Mouse (Mus musculus): ENCODE data around the gene Rin2. TPM values are rescaled to one million over a fixed set of nuclear protein-coding genes. Genes with fewer than 3 reads are reported as not detected.
"Not testable (repeated sequence)": the region's sequence is repeated elsewhere in the genome, so short reads cannot be mapped to it uniquely, and the experiment has no call there.

Gene Rin2
- total RNA-seq, 2 experiments from 2014 or later = 18.4 to 23.2 TPM

DNA sequence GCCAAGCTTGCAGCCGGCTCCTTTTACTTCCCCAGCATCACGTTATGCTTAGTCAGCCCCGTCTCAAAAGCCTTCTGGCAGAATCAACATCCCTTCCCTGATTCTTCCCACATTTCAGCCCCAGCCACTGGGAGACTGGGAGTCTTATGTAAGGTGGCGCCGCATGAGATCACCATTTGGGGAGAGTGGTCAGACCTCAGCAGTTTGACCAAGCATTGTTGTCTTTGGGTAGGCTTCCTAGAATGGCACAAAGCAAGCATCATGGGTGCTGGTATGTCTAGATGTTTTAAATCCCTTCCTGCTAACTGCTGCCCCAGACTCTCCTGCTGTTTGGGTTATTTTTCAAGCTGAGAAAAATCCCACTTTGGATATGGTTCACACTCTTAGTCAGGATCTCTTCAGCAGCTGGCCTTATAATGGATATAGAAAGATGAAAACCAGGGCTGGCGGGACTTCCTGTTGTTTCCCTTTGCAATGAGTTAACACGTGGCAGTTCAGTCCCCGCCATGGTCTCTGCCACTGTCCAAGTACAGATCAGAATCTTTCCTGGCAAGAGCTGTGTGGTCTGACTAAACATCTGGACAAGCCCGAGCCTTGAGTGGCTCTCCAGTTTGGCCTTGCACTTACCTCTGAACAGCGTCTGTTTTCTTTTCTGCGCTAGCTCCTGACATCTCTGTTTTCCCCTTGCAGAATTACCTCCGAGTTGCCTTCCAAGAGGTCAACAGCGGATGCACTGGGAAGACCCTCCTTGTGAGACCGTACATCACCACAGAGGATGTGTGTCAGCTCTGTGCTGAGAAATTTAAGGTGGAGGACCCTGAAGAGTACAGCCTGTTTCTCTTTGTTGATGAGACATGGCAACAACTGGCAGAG, 210.1 kb downstream of the Rin2 start:
- DNase-seq (ENCODE audit: low spot score in 2 of 2) = no peak

- peak in 1 of 2 experiments; percentile 25 for DNase-seq (ENCODE audit: low spot score in 2 of 2)
Measured at GRCm38 (mm10) chr2:145887937-145888765, 213.1 kb downstream of the Rin2 start.

- no peak for DNase-seq (ENCODE audit: low spot score in 2 of 2)
Measured at GRCm38 (mm10) chr2:145888766-145889480, 213.9 kb downstream of the Rin2 start.

- DNase-seq (ENCODE audit: low spot score in 2 of 2) = no peak
Measured at GRCm38 (mm10) chr2:145890571-145890970, 215.6 kb downstream of the Rin2 start.

DNA sequence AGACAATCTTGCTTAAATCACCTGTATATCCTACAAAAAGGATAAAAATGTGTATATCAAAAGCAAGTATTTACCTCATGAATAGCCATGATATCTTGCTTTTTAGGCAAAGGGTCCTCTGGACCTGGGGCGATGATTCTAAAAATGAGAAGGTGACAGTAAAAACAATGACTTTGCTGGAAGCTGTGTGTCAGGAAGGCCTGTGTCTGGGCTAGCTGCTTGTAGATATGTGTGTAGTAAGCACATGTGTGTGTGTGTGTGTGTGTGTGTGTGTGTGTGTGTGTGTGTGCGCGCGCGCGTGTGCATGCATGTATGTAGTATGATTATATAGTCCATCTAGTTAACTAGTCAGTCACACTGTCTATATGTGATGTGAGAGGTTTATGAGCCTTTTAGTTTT, 218.7 kb downstream of the Rin2 start:
- no peak for DNase-seq (ENCODE audit: low spot score in 2 of 2)

- no peak for DNase-seq (ENCODE audit: low spot score in 2 of 2)
Measured at GRCm38 (mm10) chr2:145898106-145898505, 223.1 kb downstream of the Rin2 start.

GRCm38 (mm10) chr2:145900318-145900717, 225.3 kb downstream of the Rin2 start:
- DNase-seq (ENCODE audit: low spot score in 2 of 2) = not testable (repeated sequence)

GRCm38 (mm10) chr2:145901861-145902260, 226.8 kb downstream of the Rin2 start, which contains the start of gene Naa20:
Naa20 (plus strand) TSS chr2:145902099.
- DNase-seq (ENCODE audit: low spot score in 2 of 2) = no peak

GRCm38 (mm10) chr2:145903061-145903901, 228.3 kb downstream of the Rin2 start:
- DNase-seq (ENCODE audit: low spot score in 2 of 2) = peak; percentile 90 to 94

DNA sequence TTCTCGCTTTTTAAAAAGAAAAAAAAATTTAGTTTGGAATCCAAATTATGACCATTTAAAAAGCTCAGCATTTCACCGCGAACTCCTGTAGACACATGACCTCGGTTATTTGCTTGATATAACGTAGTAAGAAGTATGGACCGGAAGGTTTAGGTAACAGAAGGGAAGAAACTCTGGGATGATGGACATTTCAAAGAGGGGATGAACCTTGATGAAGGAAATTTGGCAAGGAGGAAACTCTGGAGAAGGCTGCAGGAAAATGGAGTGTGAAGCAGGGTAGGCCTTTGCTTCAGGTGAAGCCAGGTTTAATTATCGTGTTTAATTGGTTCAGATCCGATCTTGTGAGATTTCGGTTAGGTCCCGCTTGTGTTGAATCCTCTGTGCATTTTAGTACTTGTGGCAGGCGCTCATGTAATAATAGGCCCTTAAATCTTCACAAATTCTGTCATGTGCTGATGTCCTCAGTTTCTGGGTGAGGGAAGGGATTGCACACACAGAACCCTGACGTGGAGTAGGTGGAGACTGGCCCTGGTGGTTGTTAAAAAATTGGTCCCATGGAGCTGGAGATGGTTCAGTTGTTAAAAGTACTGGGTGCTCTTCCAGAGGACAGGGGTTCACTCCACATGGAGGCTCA, 229.1 kb downstream of the Rin2 start:
- DNase-seq (ENCODE audit: low spot score in 2 of 2) = no peak

GRCm38 (mm10) chr2:145905156-145905555, 230.1 kb downstream of the Rin2 start:
- no peak for DNase-seq (ENCODE audit: low spot score in 2 of 2)

GRCm38 (mm10) chr2:145905884-145906283, 230.9 kb downstream of the Rin2 start:
- not testable (repeated sequence) for DNase-seq (ENCODE audit: low spot score in 2 of 2)

- DNase-seq (ENCODE audit: low spot score in 2 of 2) = no peak
Measured at GRCm38 (mm10) chr2:145920941-145921650, 246.1 kb downstream of the Rin2 start.

- DNase-seq (ENCODE audit: low spot score in 2 of 2) = peak; percentile 90 to 92
Measured at GRCm38 (mm10) chr2:145934339-145935231, 259.6 kb downstream of the Rin2 start, which contains the start of the genes Cfap61 and Crnkl1. Cfap61 (plus strand) TSS chr2:145934784. Crnkl1 (minus strand) TSS chr2:145935014.

DNA sequence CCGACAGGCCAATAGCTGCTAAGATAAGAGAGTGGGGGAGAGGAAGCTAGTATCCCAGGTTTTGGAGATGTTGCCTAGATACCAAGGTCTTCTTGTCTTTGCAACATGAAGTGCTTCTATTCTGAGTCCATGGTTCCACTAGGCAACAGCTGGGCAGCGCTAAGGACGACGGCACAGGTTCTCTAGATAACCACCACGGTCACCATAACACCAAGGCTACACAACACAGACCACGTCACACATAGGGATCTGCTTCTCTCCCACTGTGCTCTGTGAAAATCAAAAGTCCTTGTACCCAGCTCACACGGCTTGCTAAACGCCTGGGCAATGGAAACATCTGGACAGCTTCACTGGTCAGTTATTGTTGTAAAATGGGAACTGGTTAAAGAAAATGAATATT, 262.0 kb downstream of the Rin2 start:
- no peak for DNase-seq (ENCODE audit: low spot score in 2 of 2)
